Mouse (Mus musculus) liver, embryonic 16.5 days (tissue): ENCODE data around the gene Kif18a. TPM values are rescaled to one million over a fixed set of nuclear protein-coding genes. Genes with fewer than 3 reads are reported as not detected.

ENCODE experiments used
- ATAC-seq: fragments of 200-750 bp; cut with Nextera tagmentation; 2 replicates; pipeline ENCODE4 v1.8.0; 2017; ENCODE audit warnings: low read depth, mild to moderate bottlenecking, moderate number of reproducible peaks, moderate library complexity
- H3K27ac ChIP-seq: fragments of 300-500 bp; sonication (generic); 2 replicates; pipeline ENCODE4 v1.5.1; 2014; ENCODE audit warnings: mild to moderate bottlenecking, low read length
- H3K27me3 ChIP-seq: fragments of 300-500 bp; sonication (generic); 2 replicates; pipeline ENCODE4 v1.6.1; 2014; ENCODE audit warnings: low read depth, low read length, mixed read lengths; ENCODE audit not compliant: control insufficient read depth, insufficient read depth
- H3K36me3 ChIP-seq: fragments of 300-500 bp; sonication (generic); 2 replicates; pipeline ENCODE4 v1.6.1; 2014; ENCODE audit warnings: mild to moderate bottlenecking; ENCODE audit not compliant: control insufficient read depth, insufficient read depth
- H3K4me1 ChIP-seq: fragments of 300-500 bp; sonication (generic); 2 replicates; pipeline ENCODE4 v1.6.1; 2014; ENCODE audit warnings: low read depth, low read length, mixed read lengths; ENCODE audit not compliant: control insufficient read depth
- H3K4me2 ChIP-seq: fragments of 300-500 bp; sonication (generic); 2 replicates; pipeline ENCODE4 v1.6.1; 2014; ENCODE audit warnings: low read depth, low read length, mixed read lengths
- H3K4me3 ChIP-seq: fragments of 300-500 bp; sonication (generic); 2 replicates; pipeline ENCODE4 v1.5.1; 2014; ENCODE audit warnings: low read depth, mild to moderate bottlenecking, low read length
- H3K9ac ChIP-seq: fragments of 300-500 bp; sonication (generic); 2 replicates; pipeline ENCODE4 v1.6.1; 2014; ENCODE audit warnings: low read depth, low read length
- H3K9me3 ChIP-seq: fragments of 300-500 bp; sonication (generic); replicated peaks from 2 replicates; pipeline ENCODE4 v1.6.1; 2016; ENCODE audit warnings: low read length; ENCODE audit not compliant: control insufficient read depth
- WGBS: fragments of 180-500 bp; shearing (Covaris S2); extraction: QIAGEN DNeasy Blood & Tissue Kit; methylation state at CpG from one replicate; pipeline ENCODE4 v1.1.7; 2014; ENCODE audit not compliant: insufficient replicate concordance; 5-methylcytosine and 5-hydroxymethylcytosine counted together
- polyA plus RNA-seq: library from polyadenylated mRNA; unstranded; fragments of >200 nt; fragmentation: Nextera tagmentation; extraction: Ambion mirVana; gene quantifications from 2 replicates; pipeline ENCODE4 v1.2.1, GENCODE M21; 2015

Kif18a gene
- polyA plus RNA-seq, 1 experiment from 2014 or later: 21.3 TPM

DNA sequence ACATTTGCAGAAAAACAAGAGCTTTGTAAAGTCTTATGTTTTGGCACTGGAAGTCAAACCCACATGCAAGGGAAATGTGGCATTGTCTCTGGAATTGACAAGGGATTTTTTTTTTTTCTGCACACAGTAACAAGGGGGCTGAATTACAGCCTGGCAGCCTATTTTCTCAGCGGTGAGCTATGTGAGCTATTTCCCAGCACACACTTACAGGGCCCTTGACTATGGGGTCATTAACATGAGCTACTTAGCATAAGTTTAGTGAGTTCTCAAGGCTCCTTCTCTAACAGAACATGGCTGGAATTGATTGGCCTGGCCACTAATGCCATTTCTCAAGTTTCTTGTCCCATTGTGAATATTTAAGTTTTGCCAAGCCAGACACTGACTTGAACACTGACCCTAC, 109.4 kb downstream of the Kif18a start:
- Histone ChIP-seq H3K4me3 (no peak overlapping the region), H3K27me3 (no peaks in the 10 kb centered on the region), H3K4me1 (no peaks in the 10 kb centered on the region), H3K4me2 (no peak overlapping the region), H3K36me3 (no peaks in the 10 kb centered on the region), H3K27ac (no peak overlapping the region), H3K9ac (no peak overlapping the region), H3K9me3 (no peaks in the 10 kb centered on the region)
- 55% methylated on average over 1 of the region's 1 CpGs for WGBS
- no peak for ATAC-seq

Other genes with a start within 250 kb of the Kif18a start
- 5.2 and 6.5 TPM in 2 replicates for gene Mettl15, start within 50 bp of the Kif18a start, polyA plus RNA-seq